Mouse (Mus musculus) cerebellum, postnatal 10 days (tissue): ENCODE data around the gene Jade1.

Experiments used
- DNase-seq, 2 experiments: peaks; one replicate each; pipeline ENCODE4 v3.0.0; 2021; ENCODE audit warnings: mixed read lengths in 2 of 2

Gene Jade1

GRCm38 (mm10) chr3:41552777-41553548 lies 2.6 kb upstream of the Jade1 start:
- DNase-seq: no peak

GRCm38 (mm10) chr3:41553681-41554080 lies 1.9 kb upstream of the Jade1 start:
- DNase-seq: no peak

- no peak for DNase-seq
Measured at GRCm38 (mm10) chr3:41554480-41555475, 753 bp upstream of the Jade1 start.

GRCm38 (mm10) chr3:41556451-41557266 lies 1.1 kb downstream of the Jade1 start:
- no peak for DNase-seq

GRCm38 (mm10) chr3:41557267-41557995 lies 1.9 kb downstream of the Jade1 start:
- DNase-seq: no peak

- DNase-seq: no peak
Measured at GRCm38 (mm10) chr3:41560489-41560888, 5.0 kb downstream of the Jade1 start.

GRCm38 (mm10) chr3:41561787-41562186 lies 6.3 kb downstream of the Jade1 start:
- no peak for DNase-seq

- DNase-seq: peak; percentile 83 to 87
Measured at GRCm38 (mm10) chr3:41563211-41563931, 7.8 kb downstream of the Jade1 start.

GRCm38 (mm10) chr3:41563997-41564396 lies 8.5 kb downstream of the Jade1 start:
- peak in 1 of 2 experiments; percentile 29 for DNase-seq

- peak; percentile 72 to 74 for DNase-seq
Measured at GRCm38 (mm10) chr3:41564471-41565213, 9.1 kb downstream of the Jade1 start.

- peak; percentile 76 to 84 for DNase-seq
Measured at GRCm38 (mm10) chr3:41565410-41565823, 9.9 kb downstream of the Jade1 start.

GRCm38 (mm10) chr3:41565955-41566354 lies 10.4 kb downstream of the Jade1 start:
- peak; percentile 91 to 92 for DNase-seq

- DNase-seq: no peak
Measured at GRCm38 (mm10) chr3:41569943-41570342, 14.4 kb downstream of the Jade1 start.

GRCm38 (mm10) chr3:41572131-41572530 lies 16.6 kb downstream of the Jade1 start:
- no peak for DNase-seq

GRCm38 (mm10) chr3:41572968-41573367 lies 17.4 kb downstream of the Jade1 start:
- DNase-seq: no peak

- DNase-seq: no peak
Measured at GRCm38 (mm10) chr3:41574208-41574607, 18.7 kb downstream of the Jade1 start.

- DNase-seq: no peak
Measured at GRCm38 (mm10) chr3:41574720-41575435, 19.3 kb downstream of the Jade1 start.

GRCm38 (mm10) chr3:41575971-41576370 lies 20.4 kb downstream of the Jade1 start:
- DNase-seq: no peak

- no peak for DNase-seq
Measured at GRCm38 (mm10) chr3:41577240-41577639, 21.7 kb downstream of the Jade1 start.

- no peak for DNase-seq
Measured at GRCm38 (mm10) chr3:41579873-41580272, 24.3 kb downstream of the Jade1 start.
